Mouse (Mus musculus) cortical plate, adult 2 months (tissue): ENCODE measurements around the gene Ptpre. TPM values are rescaled to one million over a fixed set of nuclear protein-coding genes. Genes with fewer than 3 reads are reported as not detected.
A peak's percentile ranks its signal among the peaks of the same experiment; 100 is the strongest.

Experiments
- H3K27ac ChIP-seq: fragments of 200-500 bp; 2 replicates; pipeline ENCODE4 v1.5.1; 2012; ENCODE audit warnings: low read length, control low read depth, inconsistent platforms; ENCODE audit not compliant: insufficient read depth
- H3K4me1 ChIP-seq: fragments of 200-500 bp; 2 replicates; pipeline ENCODE4 v1.6.1; 2011; ENCODE audit warnings: low read length; ENCODE audit not compliant: control insufficient read depth, insufficient read depth
- H3K4me3 ChIP-seq: fragments of 200-500 bp; 2 replicates; pipeline ENCODE4 v1.5.1; 2011; ENCODE audit warnings: mild to moderate bottlenecking, low read length, control low read depth; ENCODE audit not compliant: insufficient read depth
- CTCF ChIP-seq: fragments of 200-500 bp; IDR thresholded peaks from 2 replicates; pipeline ENCODE4 v1.5.1; 2011; ENCODE audit warnings: mild to moderate bottlenecking, control low read depth, low read length; ENCODE audit not compliant: insufficient read depth; ENCODE audit errors: extremely low read depth
- POLR2A ChIP-seq: fragments of 200-500 bp; IDR thresholded peaks from 2 replicates; pipeline ENCODE4 v1.6.1; 2011; ENCODE audit warnings: mild to moderate bottlenecking, low read length, control low read depth; ENCODE audit not compliant: insufficient read depth; ENCODE audit errors: extremely low read depth
- polyA plus RNA-seq: library from polyadenylated mRNA; depleted of rRNA; stranded (reverse); fragments of >200 nt; gene quantifications from 2 replicates; pipeline ENCODE4 v1.2.3, GENCODE M21; 2012

The Ptpre gene
- polyA plus RNA-seq, 1 experiment: 13.3 TPM

DNA sequence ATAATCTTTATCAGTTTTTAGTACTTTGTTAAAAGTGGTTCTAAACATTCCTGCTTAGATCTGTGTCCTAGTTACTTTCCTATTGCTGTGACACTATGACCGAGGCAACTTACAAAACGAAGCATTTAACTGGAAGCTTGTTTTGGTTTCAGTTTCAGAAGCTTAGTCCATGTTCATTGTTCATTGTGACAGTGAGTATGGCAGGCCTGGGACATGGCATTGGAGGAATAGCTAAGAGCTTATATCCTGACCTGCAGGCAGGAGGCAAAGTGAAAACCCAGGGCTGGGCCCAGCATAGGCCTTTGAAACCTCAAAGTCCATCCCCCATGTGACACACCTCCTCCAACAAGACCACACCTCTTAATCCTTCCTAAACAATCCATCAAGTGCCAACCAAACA, 8.2 kb upstream of the Ptpre start:
- H3K27ac ChIP-seq: no peak overlapping the region
- H3K4me1 ChIP-seq: no peaks in the 10 kb centered on the region
- no peak overlapping the region for H3K4me3 ChIP-seq
- TF ChIP-seq POLR2A: no peak
- no peak for TF ChIP-seq CTCF

GRCm38 (mm10) chr7:135534548-135535189, 2.6 kb upstream of the Ptpre start:
- H3K27ac ChIP-seq: no peak overlapping the region
- TF ChIP-seq POLR2A: no peak
- no peak for TF ChIP-seq CTCF
- no peak overlapping the region for H3K4me3 ChIP-seq
- no peaks in the 10 kb centered on the region; the same call in 1 of the 2 replicates for H3K4me1 ChIP-seq

GRCm38 (mm10) chr7:135535908-135536307, 1.4 kb upstream of the Ptpre start:
- no peak overlapping the region for H3K27ac ChIP-seq
- TF ChIP-seq CTCF (no peak), POLR2A (no peak)
- H3K4me3 ChIP-seq: no peak overlapping the region
- no peaks in the 10 kb centered on the region; the same call in 1 of the 2 replicates for H3K4me1 ChIP-seq

DNA sequence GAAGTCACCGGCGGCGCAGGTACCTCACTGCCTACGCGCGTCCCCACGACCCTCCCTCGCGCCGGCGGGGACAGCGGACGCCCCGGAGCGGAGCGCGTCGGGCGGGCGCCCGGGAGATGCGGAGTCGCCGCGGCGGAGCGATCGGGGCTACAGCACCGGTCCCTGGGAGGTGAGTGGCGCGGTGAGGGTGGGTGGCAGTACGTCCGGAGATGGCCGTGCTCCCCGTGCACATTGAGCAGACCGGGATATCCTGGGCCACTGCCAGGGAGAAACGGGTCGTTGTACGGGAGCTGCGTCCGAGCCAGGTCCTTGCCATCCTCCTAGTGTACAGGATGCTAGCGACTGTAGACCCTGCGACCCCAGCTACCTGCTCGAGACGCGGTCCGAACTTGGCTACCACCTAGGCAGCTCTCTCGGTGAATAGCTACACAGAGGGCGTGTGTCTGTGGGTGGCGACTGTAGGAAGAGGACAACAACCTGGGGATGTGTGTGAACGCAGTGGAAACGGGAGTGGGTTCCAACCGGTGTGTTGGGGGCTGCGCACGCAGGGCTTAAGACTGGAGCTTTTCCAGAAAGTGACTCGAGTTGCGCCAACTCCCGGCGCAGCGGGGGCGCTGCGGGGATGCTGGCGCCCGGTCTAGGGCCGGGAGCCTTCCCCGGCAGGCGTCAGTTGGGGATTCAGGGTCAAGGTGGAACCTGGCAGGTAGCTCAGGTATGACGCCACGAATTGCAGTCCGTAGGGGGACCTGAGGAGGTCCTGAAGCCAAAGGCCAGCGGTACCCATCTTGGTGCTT, 864 bp downstream of the Ptpre start:
- H3K27ac ChIP-seq: peak overlapping the region; percentile 98
- peak overlapping the region; percentile 100 for H3K4me3 ChIP-seq
- no peaks in the 10 kb centered on the region; the same call in 1 of the 2 replicates for H3K4me1 ChIP-seq
- TF ChIP-seq POLR2A: no peak
- no peak for TF ChIP-seq CTCF

GRCm38 (mm10) chr7:135539429-135539828, 2.1 kb downstream of the Ptpre start:
- peak overlapping the region; percentile 100; the same call in 1 of the 2 replicates for H3K4me3 ChIP-seq
- TF ChIP-seq POLR2A (no peak), CTCF (no peak)
- no peak overlapping the region for H3K27ac ChIP-seq
- no peaks in the 10 kb centered on the region; the same call in 1 of the 2 replicates for H3K4me1 ChIP-seq

DNA sequence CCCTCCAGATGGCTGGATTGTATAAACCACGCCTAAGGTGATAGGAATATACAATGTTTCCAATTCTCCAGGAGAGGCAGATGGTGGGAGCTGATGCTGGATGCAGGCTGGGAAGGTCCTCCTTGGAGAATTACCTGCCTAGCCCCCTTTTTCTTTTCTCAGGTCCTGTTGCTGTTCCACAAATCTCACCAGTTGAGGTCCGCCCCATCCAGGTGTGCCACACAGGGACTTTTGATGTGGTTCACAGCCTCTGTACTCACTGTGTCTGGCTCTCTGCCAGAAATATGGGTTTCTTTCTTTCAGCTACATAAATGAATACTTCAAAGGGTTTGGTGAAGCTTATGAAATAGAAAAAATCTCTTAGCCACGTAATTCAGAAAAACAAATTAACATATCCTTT, 5.0 kb downstream of the Ptpre start:
- TF ChIP-seq CTCF: no peak
- no peak for TF ChIP-seq POLR2A
- H3K4me3 ChIP-seq: no peak overlapping the region
- 0 out of 2 replicates have a peak, but pooled peaks cover 3% of the 10 kb centered on the region for H3K4me1 ChIP-seq
- no peak overlapping the region for H3K27ac ChIP-seq

- H3K27ac ChIP-seq: no peak overlapping the region
- peaks cover 5% of the 10 kb centered on the region; the same call in 1 of the 2 replicates for H3K4me1 ChIP-seq
- TF ChIP-seq POLR2A (no peak), CTCF (no peak)
- H3K4me3 ChIP-seq: no peak overlapping the region
Observed at GRCm38 (mm10) chr7:135543033-135543432, 5.8 kb downstream of the Ptpre start.

DNA sequence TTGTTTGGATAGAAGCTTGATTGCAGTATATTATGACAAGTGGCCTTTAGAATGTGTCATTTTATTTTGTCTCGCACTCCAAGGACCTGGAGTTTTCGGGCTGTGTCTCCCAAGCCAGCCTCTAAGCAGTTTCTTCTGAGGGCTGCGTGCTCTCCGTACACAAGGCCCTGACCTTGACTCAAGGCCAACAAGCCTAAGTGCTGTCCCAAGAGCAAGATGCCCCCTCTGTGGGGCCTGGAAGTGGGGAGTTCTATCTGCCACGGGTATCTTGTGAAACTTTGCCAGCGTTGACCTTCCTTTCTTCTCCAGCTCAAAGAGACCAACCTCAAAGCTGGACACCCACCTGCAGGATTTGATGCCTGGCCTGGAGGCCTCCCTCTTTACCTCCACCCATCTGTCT, 7.0 kb downstream of the Ptpre start:
- no peak overlapping the region for H3K27ac ChIP-seq
- TF ChIP-seq POLR2A (no peak), CTCF (no peak)
- no peak overlapping the region for H3K4me3 ChIP-seq

DNA sequence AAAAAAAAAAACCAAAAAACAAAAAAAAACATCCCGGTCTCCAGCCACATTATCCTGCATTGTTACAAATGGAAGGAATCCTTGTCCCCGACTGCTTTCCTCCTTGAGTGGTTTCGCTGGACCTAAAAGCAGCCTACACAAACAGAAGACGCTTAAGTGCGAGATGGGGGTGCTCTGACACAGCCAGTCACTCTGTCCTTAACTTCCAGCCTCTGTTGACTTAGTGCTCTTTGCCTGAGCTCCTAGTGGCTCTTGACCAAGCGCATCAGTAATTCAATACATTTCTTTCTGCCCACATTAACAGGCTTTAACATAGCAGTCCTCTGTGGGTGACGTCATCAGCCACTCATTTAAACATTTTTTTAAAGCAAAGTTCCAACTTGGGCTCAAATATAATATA, 8.7 kb downstream of the Ptpre start:
- H3K4me1 ChIP-seq: peaks cover 8% of the 10 kb centered on the region
- H3K4me3 ChIP-seq: no peak overlapping the region
- H3K27ac ChIP-seq: no peak overlapping the region
- TF ChIP-seq POLR2A: no peak
- TF ChIP-seq CTCF: no peak

More for the DNA sequence above, 7.0 kb downstream of the Ptpre start:
- peaks cover 8% of the 10 kb centered on the region for H3K4me1 ChIP-seq

DNA sequence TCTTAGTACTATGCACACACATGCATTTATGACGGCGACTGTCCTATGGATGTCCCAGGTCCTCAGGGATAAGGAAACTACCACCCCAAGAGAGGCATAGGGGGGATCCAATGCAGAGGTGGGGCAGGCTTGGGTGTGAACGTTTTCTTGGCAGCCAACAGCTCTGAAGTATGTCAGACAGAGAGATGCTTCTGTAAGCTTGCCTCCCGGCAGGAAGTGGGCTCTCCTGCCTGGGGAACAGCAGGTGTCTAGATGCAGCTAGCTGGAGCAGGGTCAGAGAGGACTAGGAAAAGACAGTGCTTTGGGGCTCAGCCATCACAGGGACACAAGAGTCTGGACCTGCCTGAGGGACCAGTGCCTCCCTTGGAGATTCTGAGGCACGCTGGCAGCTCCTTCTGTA, 9.2 kb downstream of the Ptpre start:
- Histone ChIP-seq H3K27ac (no peak overlapping the region), H3K4me3 (no peak overlapping the region), H3K4me1 (peaks cover 8% of the 10 kb centered on the region)
- TF ChIP-seq CTCF: no peak
- TF ChIP-seq POLR2A: no peak
